Mouse (Mus musculus) left cerebral cortex, postnatal 10 days (tissue): ENCODE data around the gene Smarca1. TPM values are rescaled to one million over a fixed set of nuclear protein-coding genes. Genes with fewer than 3 reads are reported as not detected.

Experiments
- DNase-seq, 2 experiments: peaks; one replicate each; pipeline ENCODE4 v3.0.0; 2021 to 2022; ENCODE audit warnings: low spot score in 2 of 2, mixed read lengths in 1 of 2; ENCODE audit errors: extremely low spot score in 1 of 2
- intact Hi-C: fragments of 180-260 bp; cut with DNase I; formaldehyde crosslinking; loops from one replicate; pipeline ENCODE4 v1.15.1; 2025
- total RNA-seq, 2 experiments: library from RNA; stranded (reverse); gene quantifications; 2 replicates each; pipeline ENCODE4 v1.2.3; 2021

Gene Smarca1
- total RNA-seq, 2 experiments from 2014 or later: 44.7 to 48.7 TPM

GRCm38 (mm10) chrX:47833431-47833830 lies 59.3 kb downstream of the Smarca1 start:
- DNase-seq: no peak
- intact Hi-C loops: no loop called here

- no peak for DNase-seq
- intact Hi-C loops: no loop called here
Observed at GRCm38 (mm10) chrX:47820566-47820965, 72.2 kb downstream of the Smarca1 start.

- DNase-seq: no peak
- intact Hi-C loops: loop anchor here (5.0 kb wide), 1 partner anchor 106 kb away; no protein-coding TSS in a partner anchor
Observed at GRCm38 (mm10) chrX:47808717-47809116, 84.1 kb downstream of the Smarca1 start.

- DNase-seq: no peak
- intact Hi-C loops: no loop called here
Observed at GRCm38 (mm10) chrX:47764440-47764839, 128.3 kb downstream of the Smarca1 start.

GRCm38 (mm10) chrX:47760212-47760611 lies 132.6 kb downstream of the Smarca1 start:
- intact Hi-C loops: no loop called here
- DNase-seq: no peak

Other genes with a start within 250 kb of the Smarca1 start
- 10 to 100 TPM; 49.3 to 54.3 TPM for gene Ocrl, start 19.4 kb upstream of the Smarca1 start, total RNA-seq
- gene Apln, start 141.9 kb upstream of the Smarca1 start, total RNA-seq: 10 to 100 TPM; 14.9 to 16.6 TPM
- under 1 TPM; 0.13 to 0.39 TPM for gene Xpnpep2, start 215.8 kb upstream of the Smarca1 start, total RNA-seq